Mouse (Mus musculus) limb, embryonic 12.5 days (tissue): Measurements from ENCODE around the gene Zfp54. TPM values are rescaled to one million over a fixed set of nuclear protein-coding genes. Genes with fewer than 3 reads are reported as not detected.
"Not testable (repeated sequence)": the region's sequence is repeated elsewhere in the genome, so short reads cannot be mapped to it uniquely, and the experiment has no call there.

Experiments used
- ATAC-seq: fragments of 200-750 bp; cut with Nextera tagmentation; 2 replicates; pipeline ENCODE4 v1.8.0; 2017; ENCODE audit warnings: low read depth, moderate TSS enrichment; ENCODE audit not compliant: insufficient number of reproducible peaks, insufficient read depth, low FRiP score, low TSS enrichment
- H3K27ac ChIP-seq: fragments of 300-500 bp; sonication (generic); 2 replicates; pipeline ENCODE4 v1.5.1; 2016; ENCODE audit warnings: mild to moderate bottlenecking, moderate library complexity
- H3K27me3 ChIP-seq: fragments of 300-500 bp; sonication (generic); 2 replicates; pipeline ENCODE4 v1.6.1; 2016; ENCODE audit warnings: mild to moderate bottlenecking, moderate library complexity
- H3K36me3 ChIP-seq: fragments of 300-500 bp; sonication (generic); 2 replicates; pipeline ENCODE4 v1.6.1; 2016; ENCODE audit warnings: mild to moderate bottlenecking, moderate library complexity
- H3K4me1 ChIP-seq: fragments of 300-500 bp; sonication (generic); replicated peaks from 2 replicates; pipeline ENCODE4 v1.6.1; 2016
- H3K4me2 ChIP-seq: fragments of 300-500 bp; sonication (generic); 2 replicates; pipeline ENCODE4 v1.6.1; 2016; ENCODE audit warnings: mild to moderate bottlenecking, moderate library complexity
- H3K4me3 ChIP-seq: fragments of 300-500 bp; sonication (generic); replicated peaks from 2 replicates; pipeline ENCODE4 v1.5.1; 2016; ENCODE audit warnings: mild to moderate bottlenecking
- H3K9ac ChIP-seq: fragments of 300-500 bp; sonication (generic); replicated peaks from 2 replicates; pipeline ENCODE4 v1.6.1; 2016; ENCODE audit warnings: mild to moderate bottlenecking, moderate library complexity
- H3K9me3 ChIP-seq: fragments of 300-500 bp; sonication (generic); 2 replicates; pipeline ENCODE4 v1.6.1; 2016; ENCODE audit warnings: mild to moderate bottlenecking, moderate library complexity
- WGBS: fragments of 180-500 bp; shearing (Covaris S2); methylation state at CpG from one replicate; pipeline ENCODE4 v1.1.7; 2016; 5-methylcytosine and 5-hydroxymethylcytosine counted together
- polyA plus RNA-seq: library from polyadenylated mRNA; unstranded; fragments of >200 nt; fragmentation: Nextera tagmentation; extraction: Ambion mirVana; gene quantifications from 2 replicates; pipeline ENCODE4 v1.2.1, GENCODE M21; 2016

Zfp54 gene
- 2.4 and 2.8 TPM in 2 replicates for polyA plus RNA-seq

- Histone ChIP-seq H3K4me1 (no peaks in the 10 kb centered on the region), H3K4me2 (peak within 1 kb of the TSS; percentile 88), H3K9me3 (no peaks in the 10 kb centered on the region), H3K4me3 (peak within 1 kb of the TSS; percentile 50), H3K36me3 (no peaks in the 10 kb centered on the region), H3K9ac (peak within 1 kb of the TSS; percentile 51), H3K27ac (peak within 1 kb of the TSS; percentile 68), H3K27me3 (no peaks in the 10 kb centered on the region)
- under 1% methylated on average over 22 of the region's 22 CpGs for WGBS
- ATAC-seq = peak; percentile 98
Observed at GRCm38 (mm10) chr17:21422664-21423599, at the start of gene Zfp54. Gene Zfp54 (plus strand): TSS chr17:21423227.

- no peaks in the 10 kb centered on the region for H3K4me1 ChIP-seq
- H3K36me3 ChIP-seq = no peaks in the 10 kb centered on the region
- no peak overlapping the region for H3K9ac ChIP-seq
- no peak for ATAC-seq
- 78% methylated on average over 1 of the region's 1 CpGs for WGBS
- no peak overlapping the region for H3K4me2 ChIP-seq
- H3K27me3 ChIP-seq = no peaks in the 10 kb centered on the region
- H3K9me3 ChIP-seq = no peaks in the 10 kb centered on the region
- H3K27ac ChIP-seq = no peak overlapping the region
- no peak overlapping the region for H3K4me3 ChIP-seq
Observed at GRCm38 (mm10) chr17:21375311-21375710, 47.7 kb upstream of the Zfp54 start.

GRCm38 (mm10) chr17:21383391-21384056 lies 39.5 kb upstream of the Zfp54 start, which contains the start of gene Zfp677:
Gene Zfp677 (plus strand): TSS chr17:21383748.
- H3K27ac ChIP-seq = no peak within 1 kb of the TSS
- H3K9me3 ChIP-seq = no peaks in the 10 kb centered on the region
- H3K4me2 ChIP-seq = peak within 1 kb of the TSS; percentile 84
- H3K27me3 ChIP-seq = no peaks in the 10 kb centered on the region
- H3K4me1 ChIP-seq = no peaks in the 10 kb centered on the region
- WGBS = 5% methylated on average over 20 of the region's 20 CpGs
- H3K9ac ChIP-seq = peak within 1 kb of the TSS; percentile 59
- no peaks in the 10 kb centered on the region for H3K36me3 ChIP-seq
- H3K4me3 ChIP-seq = peak within 1 kb of the TSS; percentile 53
- ATAC-seq = peak; percentile 96; the same call in 1 of the 2 replicates

- Histone ChIP-seq H3K9ac (peak overlapping the region; percentile 59), H3K27me3 (no peaks in the 10 kb centered on the region), H3K27ac (no peak overlapping the region), H3K9me3 (no peaks in the 10 kb centered on the region), H3K4me3 (peak overlapping the region; percentile 53), H3K4me2 (peak overlapping the region; percentile 84), H3K4me1 (no peaks in the 10 kb centered on the region), H3K36me3 (no peaks in the 10 kb centered on the region)
- ATAC-seq = no peak
- 18% methylated on average over 8 of the region's 8 CpGs for WGBS
Observed at GRCm38 (mm10) chr17:21384057-21384411, 39.0 kb upstream of the Zfp54 start.

- H3K4me2 ChIP-seq, ATAC-seq, H3K9ac ChIP-seq, H3K36me3 ChIP-seq, H3K4me3 ChIP-seq, H3K27me3 ChIP-seq, H3K9me3 ChIP-seq, H3K27ac ChIP-seq, H3K4me1 ChIP-seq: not testable (repeated sequence)
- 81% methylated on average over 9 of the region's 9 CpGs for WGBS
Observed at GRCm38 (mm10) chr17:21438806-21439400, 15.9 kb downstream of the Zfp54 start.

GRCm38 (mm10) chr17:21449669-21450068 lies 26.6 kb downstream of the Zfp54 start:
- 0% methylated on average over 3 of the region's 3 CpGs for WGBS
- no peak; the same call in 1 of the 2 replicates for ATAC-seq
- H3K9ac ChIP-seq = peak overlapping the region; percentile 48; the same call in 1 of the 2 replicates
- H3K4me1 ChIP-seq = peaks cover 6% of the 10 kb centered on the region; the same call in 1 of the 2 replicates
- H3K36me3 ChIP-seq = peaks cover 9% of the 10 kb centered on the region
- peak overlapping the region; percentile 61 for H3K4me2 ChIP-seq
- no peaks in the 10 kb centered on the region for H3K9me3 ChIP-seq
- peak overlapping the region; percentile 88 for H3K27ac ChIP-seq
- H3K4me3 ChIP-seq = peak overlapping the region; percentile 54
- 0 out of 2 replicates have a peak, but pooled peaks cover 2% of the 10 kb centered on the region for H3K27me3 ChIP-seq

- Histone ChIP-seq H3K27me3 (0 out of 2 replicates have a peak, but pooled peaks cover 2% of the 10 kb centered on the region), H3K4me1 (peaks cover 6% of the 10 kb centered on the region; the same call in 1 of the 2 replicates), H3K9me3 (no peaks in the 10 kb centered on the region), H3K4me2 (peak within 1 kb of the TSS; percentile 61), H3K36me3 (peaks cover 9% of the 10 kb centered on the region), H3K9ac (peak within 1 kb of the TSS; percentile 48), H3K4me3 (peak within 1 kb of the TSS; percentile 54), H3K27ac (peak within 1 kb of the TSS; percentile 88)
- peak; percentile 100 for ATAC-seq
- under 1% methylated on average over 26 of the region's 26 CpGs for WGBS
Observed at GRCm38 (mm10) chr17:21450138-21450704, 27.2 kb downstream of the Zfp54 start, which contains the start of gene Zfp51. Gene Zfp51 (plus strand): TSS chr17:21450374.

GRCm38 (mm10) chr17:21463550-21463949 lies 40.5 kb downstream of the Zfp54 start:
- Histone ChIP-seq H3K4me3 (no peak overlapping the region), H3K27me3 (no peaks in the 10 kb centered on the region), H3K9ac (no peak overlapping the region), H3K27ac (no peak overlapping the region), H3K9me3 (no peaks in the 10 kb centered on the region), H3K4me1 (no peaks in the 10 kb centered on the region), H3K36me3 (peaks cover 55% of the 10 kb centered on the region), H3K4me2 (no peak overlapping the region)
- ATAC-seq = no peak
- 94% methylated on average over 5 of the region's 5 CpGs for WGBS

- H3K9me3 ChIP-seq = no peaks in the 10 kb centered on the region
- ATAC-seq = no peak
- WGBS = 65% methylated on average over 3 of the region's 3 CpGs
- H3K9ac ChIP-seq = no peak overlapping the region
- no peak overlapping the region for H3K27ac ChIP-seq
- H3K36me3 ChIP-seq = no peaks in the 10 kb centered on the region
- peaks cover 12% of the 10 kb centered on the region for H3K4me1 ChIP-seq
- H3K4me2 ChIP-seq = no peak overlapping the region
- no peaks in the 10 kb centered on the region for H3K27me3 ChIP-seq
- H3K4me3 ChIP-seq = no peak overlapping the region
Observed at GRCm38 (mm10) chr17:21472032-21472652, 49.1 kb downstream of the Zfp54 start.

- H3K4me2 ChIP-seq = no peak overlapping the region
- H3K4me1 ChIP-seq = peaks cover 12% of the 10 kb centered on the region
- no peak overlapping the region for H3K9ac ChIP-seq
- H3K27me3 ChIP-seq = no peaks in the 10 kb centered on the region
- WGBS = 54% methylated on average over 2 of the region's 2 CpGs
- ATAC-seq = 0 out of 2 replicates have a peak, but pooled peaks have one; percentile 15
- H3K9me3 ChIP-seq = no peaks in the 10 kb centered on the region
- no peak overlapping the region for H3K4me3 ChIP-seq
- no peak overlapping the region for H3K27ac ChIP-seq
- H3K36me3 ChIP-seq = no peaks in the 10 kb centered on the region
Observed at GRCm38 (mm10) chr17:21472653-21473307, 49.8 kb downstream of the Zfp54 start.
